Mouse (Mus musculus) layer of hippocampus, adult 2 months (tissue): ENCODE data around the gene Gdf11. TPM values are rescaled to one million over a fixed set of nuclear protein-coding genes. Genes with fewer than 3 reads are reported as not detected.

Experiments
- DNase-seq, 2 experiments: peaks; one replicate each; pipeline ENCODE4 v3.0.0; 2022; ENCODE audit warnings: low spot score in 2 of 2
- H3K27ac ChIP-seq: fragments of 200-600 bp; 2 replicates; pipeline ENCODE4 v1.8.1; 2022
- H3K4me3 ChIP-seq: fragments of 200-600 bp; 2 replicates; pipeline ENCODE4 v1.8.1; 2022; ENCODE audit warnings: mild to moderate bottlenecking
- CTCF ChIP-seq: fragments of 200-600 bp; conservative IDR thresholded peaks from 2 replicates; pipeline ENCODE4 v1.8.1; 2022; ENCODE audit warnings: antibody characterized with exemption, mild to moderate bottlenecking, moderate library complexity
- total RNA-seq, 2 experiments: library from RNA; stranded (reverse); gene quantifications; 2 replicates each; pipeline ENCODE4 v1.2.3; 2021

Gene Gdf11
- total RNA-seq, 2 experiments from 2014 or later: 20.5 to 21.9 TPM

- no peak for DNase-seq
- no peak for TF ChIP-seq CTCF
- Histone ChIP-seq H3K4me3 (no peak within 1 kb of the TSS), H3K27ac (no peak within 1 kb of the TSS)
Measured at GRCm38 (mm10) chr10:128900698-128901097, 9.2 kb upstream of the Gdf11 start, which contains the start of gene Cd63. Gene Cd63, plus strand, starts transcription at chr10:128900989.

- Histone ChIP-seq H3K4me3 (no peak overlapping the region), H3K27ac (no peak overlapping the region)
- no peak for DNase-seq
- TF ChIP-seq CTCF: no peak
Measured at GRCm38 (mm10) chr10:128899759-128900490, 8.4 kb upstream of the Gdf11 start.

- Histone ChIP-seq H3K4me3 (no peak overlapping the region), H3K27ac (0 out of 2 replicates have a peak overlapping the region, but pooled peaks have one; percentile 23)
- TF ChIP-seq CTCF: no peak
- peak in 1 of 2 experiments; percentile 64 for DNase-seq
Measured at GRCm38 (mm10) chr10:128897501-128897900, 6.0 kb upstream of the Gdf11 start.

- no peak for DNase-seq
- Histone ChIP-seq H3K27ac (peak overlapping the region; percentile 85), H3K4me3 (peak overlapping the region; percentile 34; the same call in 1 of the 2 replicates)
- no peak for TF ChIP-seq CTCF
Measured at GRCm38 (mm10) chr10:128896807-128897206, 5.3 kb upstream of the Gdf11 start.

GRCm38 (mm10) chr10:128895952-128896693, 4.6 kb upstream of the Gdf11 start:
- TF ChIP-seq CTCF: no peak
- DNase-seq: peak; percentile 68 to 69
- peak overlapping the region; percentile 34 for H3K4me3 ChIP-seq
- peak overlapping the region; percentile 85 for H3K27ac ChIP-seq

- H3K4me3 ChIP-seq: peak overlapping the region; percentile 34
- TF ChIP-seq CTCF: peak; percentile 88
- H3K27ac ChIP-seq: peak overlapping the region; percentile 85
Measured at GRCm38 (mm10) chr10:128895437-128895836, 3.9 kb upstream of the Gdf11 start.

GRCm38 (mm10) chr10:128892246-128892645, 728 bp upstream of the Gdf11 start:
- TF ChIP-seq CTCF: no peak
- H3K4me3 ChIP-seq: peak overlapping the region; percentile 79
- DNase-seq: no peak
- H3K27ac ChIP-seq: peak overlapping the region; percentile 72; the same call in 1 of the 2 replicates

More at GRCm38 (mm10) chr10:128895437-128895836, 3.9 kb upstream of the Gdf11 start:
- peak; percentile 78 to 87 for DNase-seq

- Histone ChIP-seq H3K27ac (peak overlapping the region; percentile 77), H3K4me3 (peak overlapping the region; percentile 79)
- TF ChIP-seq CTCF: no peak
- DNase-seq: no peak
Measured at GRCm38 (mm10) chr10:128890383-128891295, 879 bp downstream of the Gdf11 start.

- no peak for TF ChIP-seq CTCF
- H3K27ac ChIP-seq: peak overlapping the region; percentile 77; the same call in 1 of the 2 replicates
- H3K4me3 ChIP-seq: peak overlapping the region; percentile 79; the same call in 1 of the 2 replicates
- no peak for DNase-seq
Measured at GRCm38 (mm10) chr10:128889846-128890245, 1.7 kb downstream of the Gdf11 start.

GRCm38 (mm10) chr10:128888941-128889827, 2.3 kb downstream of the Gdf11 start:
- no peak for TF ChIP-seq CTCF
- H3K4me3 ChIP-seq: peak overlapping the region; percentile 40
- DNase-seq: no peak
- H3K27ac ChIP-seq: peak overlapping the region; percentile 68; the same call in 1 of the 2 replicates

GRCm38 (mm10) chr10:128882067-128882466, 9.5 kb downstream of the Gdf11 start:
- no peak for TF ChIP-seq CTCF
- no peak overlapping the region for H3K4me3 ChIP-seq
- H3K27ac ChIP-seq: no peak overlapping the region
- no peak for DNase-seq
